Mouse (Mus musculus) kidney, adult 8-10 months (tissue): ENCODE data around the gene Brip1.

Source experiments
- DNase-seq, 2 experiments: peaks; one replicate each; pipeline ENCODE4 v3.0.0; 2022

Brip1 gene

GRCm38 (mm10) chr11:86016242-86016641 is 184.8 kb downstream of the Brip1 start:
- no peak for DNase-seq

- no peak for DNase-seq
These were observed 187.9 kb downstream of the Brip1 start for GRCm38 (mm10) chr11:86013087-86013486.

GRCm38 (mm10) chr11:86010458-86010857 is 190.5 kb downstream of the Brip1 start:
- no peak for DNase-seq

GRCm38 (mm10) chr11:86008211-86008905 is 192.6 kb downstream of the Brip1 start:
- DNase-seq = no peak
